Mouse (Mus musculus): ENCODE measurements around the gene Lpin1.

DNA sequence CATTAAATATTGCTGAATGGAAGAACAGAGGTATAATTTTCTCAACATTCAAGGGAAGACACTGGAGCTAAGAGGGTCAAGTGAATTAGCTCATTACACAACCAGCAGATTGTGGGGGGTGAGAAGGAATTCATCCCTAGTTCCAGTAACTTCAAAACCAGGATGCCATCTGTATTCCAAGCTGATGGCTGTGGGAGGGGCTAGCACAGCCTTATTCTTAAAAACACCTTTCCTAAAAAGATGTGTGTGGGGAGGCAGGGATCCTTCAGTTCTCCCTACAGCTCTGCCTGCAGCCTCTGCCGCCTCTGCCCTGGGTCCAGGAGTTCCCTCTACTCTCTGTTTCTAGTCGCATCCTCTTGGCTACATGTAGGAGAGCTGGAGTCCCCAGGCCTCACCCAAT lies 5.0 kb upstream of the Lpin1 start:
- TF ChIP-seq POLR2A (IDR thresholded peaks at IDR 0.05; ENCODE audit: low read depth, low read length) (no peak), CTCF (conservative IDR thresholded peaks at IDR 0.05; ENCODE audit: insufficient read depth, insufficient read length, low read depth, low read length) (no peak)
